Mouse (Mus musculus) liver, embryonic 11.5 days (tissue): ENCODE measurements around the gene Cep85l. TPM values are rescaled to one million over a fixed set of nuclear protein-coding genes. Genes with fewer than 3 reads are reported as not detected.

Source experiments
- ATAC-seq: fragments of 200-750 bp; cut with Nextera tagmentation; replicated peaks from 2 replicates; pipeline ENCODE4 v1.8.0; 2017; ENCODE audit warnings: moderate number of reproducible peaks, mild to moderate bottlenecking, moderate TSS enrichment, moderate library complexity; ENCODE audit not compliant: low FRiP score
- DNase-seq: peaks from one replicate; pipeline ENCODE4 v3.0.0-alpha.2; 2017; ENCODE audit warnings: low spot score
- H3K27ac ChIP-seq: fragments of 300-500 bp; sonication (generic); 2 replicates; pipeline ENCODE4 v1.5.1; 2014; ENCODE audit warnings: mild to moderate bottlenecking, low read depth, low read length, control low read depth
- H3K27me3 ChIP-seq: fragments of 300-500 bp; sonication (generic); replicated peaks from 2 replicates; pipeline ENCODE4 v1.6.1; 2014; ENCODE audit warnings: low read length, mixed read lengths; ENCODE audit not compliant: control insufficient read depth, insufficient read depth
- H3K36me3 ChIP-seq: fragments of 300-500 bp; sonication (generic); 2 replicates; pipeline ENCODE4 v1.6.1; 2014; ENCODE audit warnings: mild to moderate bottlenecking, low read length, moderate library complexity, mixed read lengths; ENCODE audit not compliant: control insufficient read depth, insufficient read depth
- H3K4me1 ChIP-seq: fragments of 300-500 bp; sonication (generic); replicated peaks from 2 replicates; pipeline ENCODE4 v1.6.1; 2014; ENCODE audit warnings: low read length, mixed read lengths; ENCODE audit not compliant: control insufficient read depth, insufficient read depth
- H3K4me2 ChIP-seq: fragments of 300-500 bp; sonication (generic); 2 replicates; pipeline ENCODE4 v1.6.1; 2014; ENCODE audit warnings: mild to moderate bottlenecking, control low read depth, moderate library complexity
- H3K4me3 ChIP-seq: fragments of 300-500 bp; sonication (generic); 2 replicates; pipeline ENCODE4 v1.5.1; 2014; ENCODE audit warnings: low read depth, low read length, control low read depth
- H3K9ac ChIP-seq: fragments of 300-500 bp; sonication (generic); 2 replicates; pipeline ENCODE4 v1.6.1; 2014; ENCODE audit warnings: low read depth, low read length, control low read depth
- H3K9me3 ChIP-seq: fragments of 300-500 bp; sonication (generic); 2 replicates; pipeline ENCODE4 v1.6.1; 2016; ENCODE audit warnings: low read length, inconsistent platforms, mixed read lengths; ENCODE audit not compliant: control insufficient read depth
- WGBS: fragments of 180-500 bp; shearing (Covaris S2); extraction: QIAGEN DNeasy Blood & Tissue Kit; methylation state at CpG from one replicate; pipeline ENCODE4 v1.1.7; 2014; 5-methylcytosine and 5-hydroxymethylcytosine counted together
- polyA plus RNA-seq: library from polyadenylated mRNA; unstranded; fragments of >200 nt; fragmentation: Nextera tagmentation; extraction: Ambion mirVana; gene quantifications from 2 replicates; pipeline ENCODE4 v1.2.1, GENCODE M21; 2014

The Cep85l gene
- polyA plus RNA-seq, 1 experiment from 2014 or later, result 2.6 TPM

DNA sequence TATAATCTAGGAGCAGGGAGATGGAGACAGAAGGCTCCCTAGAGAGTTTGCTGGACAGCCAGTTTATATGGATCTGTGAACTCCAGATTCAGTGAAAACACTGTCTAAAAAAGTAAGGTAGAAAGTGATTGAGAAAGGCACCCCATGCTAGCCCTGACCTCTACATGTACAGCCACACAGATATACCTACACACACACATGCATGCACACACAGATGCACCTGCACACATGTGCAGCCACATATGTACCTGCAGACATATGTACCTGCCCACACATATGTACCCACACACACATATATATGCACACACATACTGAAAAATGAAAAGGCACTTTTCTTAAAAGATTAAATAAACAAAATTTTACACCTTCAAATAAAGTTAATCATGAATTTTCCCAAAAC lies 53.4 kb downstream of the Cep85l start:
- Histone ChIP-seq H3K4me2 (no peak overlapping the region), H3K9ac (no peak overlapping the region), H3K36me3 (no peaks in the 10 kb centered on the region), H3K27me3 (no peaks in the 10 kb centered on the region), H3K4me3 (no peak overlapping the region), H3K9me3 (no peaks in the 10 kb centered on the region), H3K27ac (no peak overlapping the region), H3K4me1 (no peaks in the 10 kb centered on the region)
- no peak for ATAC-seq
- no peak for DNase-seq

DNA sequence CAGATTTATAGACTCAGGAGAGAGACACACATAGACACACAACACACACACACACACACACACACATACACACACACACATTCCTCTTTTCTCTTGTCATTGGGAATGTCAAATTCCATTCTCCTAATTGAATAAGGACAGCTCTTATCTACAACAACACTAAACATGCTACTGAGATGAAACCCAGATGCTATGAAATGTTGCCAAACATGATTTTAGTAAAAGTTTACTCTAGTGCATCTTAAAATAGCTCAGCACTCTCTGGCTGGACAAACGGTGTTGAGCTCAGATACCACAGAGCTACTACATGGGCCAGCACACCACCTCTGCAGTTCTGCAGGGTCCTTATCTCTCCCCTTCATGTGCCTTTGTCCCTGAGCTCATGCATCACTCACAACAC lies 55.1 kb downstream of the Cep85l start:
- ATAC-seq (peak; percentile 86), DNase-seq (no peak)
- no peak overlapping the region for H3K9ac ChIP-seq
- no peak overlapping the region for H3K4me2 ChIP-seq
- H3K36me3 ChIP-seq, result no peaks in the 10 kb centered on the region
- H3K27me3 ChIP-seq, result no peaks in the 10 kb centered on the region
- H3K4me3 ChIP-seq, result no peak overlapping the region
- no peak overlapping the region for H3K27ac ChIP-seq
- WGBS, result 21% methylated on average over 1 of the region's 1 CpGs
- no peaks in the 10 kb centered on the region for H3K4me1 ChIP-seq
- no peaks in the 10 kb centered on the region for H3K9me3 ChIP-seq

DNA sequence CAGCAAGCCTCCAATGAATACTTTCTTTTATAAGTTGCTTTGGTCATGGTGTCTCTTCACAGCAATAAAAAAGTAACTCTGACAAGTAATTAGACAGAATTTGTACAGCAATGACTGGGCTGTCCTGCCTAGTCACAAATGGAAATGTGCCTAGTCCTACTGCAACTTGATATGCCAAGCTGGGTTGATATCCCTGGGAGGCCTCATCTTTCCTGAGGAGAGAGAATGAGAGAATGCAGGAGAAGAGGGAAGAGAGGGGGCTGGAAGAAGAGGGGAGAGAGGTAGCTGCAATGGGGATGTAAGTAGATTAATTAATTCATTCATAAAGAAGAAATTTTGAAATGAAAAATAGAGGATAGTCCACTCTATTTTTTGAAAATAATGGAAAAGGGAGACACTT lies 56.4 kb downstream of the Cep85l start:
- no peak for DNase-seq
- no peaks in the 10 kb centered on the region for H3K27me3 ChIP-seq
- ATAC-seq, result no peak
- H3K9me3 ChIP-seq, result no peaks in the 10 kb centered on the region
- H3K4me2 ChIP-seq, result no peak overlapping the region
- no peaks in the 10 kb centered on the region for H3K4me1 ChIP-seq
- H3K27ac ChIP-seq, result no peak overlapping the region
- no peaks in the 10 kb centered on the region for H3K36me3 ChIP-seq
- H3K9ac ChIP-seq, result no peak overlapping the region
- no peak overlapping the region for H3K4me3 ChIP-seq

DNA sequence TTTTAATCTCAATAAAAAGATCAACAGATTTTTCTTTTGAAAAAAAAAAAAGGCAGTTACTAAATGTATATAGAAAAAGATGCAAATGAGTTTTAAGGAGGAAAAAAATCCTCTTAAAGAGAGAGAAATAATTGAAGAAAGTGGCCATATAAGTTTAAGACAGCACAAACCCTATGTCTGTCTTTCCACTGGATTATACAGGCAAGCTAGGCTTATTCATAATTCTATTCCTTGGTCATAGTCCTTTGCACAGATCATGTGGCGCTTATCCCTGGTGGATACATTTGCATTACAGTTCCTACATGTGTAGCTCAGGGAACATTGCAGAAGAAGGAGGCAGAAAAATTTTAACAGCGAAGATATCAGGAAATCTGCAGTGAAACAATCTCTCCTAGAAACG lies 73.1 kb downstream of the Cep85l start:
- Histone ChIP-seq H3K9me3 (no peaks in the 10 kb centered on the region), H3K27ac (no peak overlapping the region)
- 89% methylated on average over 3 of the region's 3 CpGs for WGBS

DNA sequence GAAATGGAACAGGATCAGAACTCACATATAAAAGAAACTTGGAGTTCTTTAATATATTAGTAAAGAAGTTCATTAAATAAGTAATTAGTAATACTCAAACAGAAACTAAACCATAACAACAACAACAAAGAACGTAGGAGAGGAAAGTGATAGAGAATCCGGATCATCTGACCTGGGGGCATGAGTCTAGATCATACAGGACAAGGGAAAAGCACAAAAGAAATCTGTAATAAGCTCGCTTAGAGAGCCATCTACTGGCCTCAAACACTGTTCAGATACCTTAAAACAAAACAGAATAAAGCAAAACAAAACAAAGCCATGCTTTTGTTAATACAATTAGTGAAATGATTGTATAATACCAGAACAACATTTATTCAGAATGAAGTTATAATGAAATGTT lies 73.9 kb downstream of the Cep85l start:
- Histone ChIP-seq H3K4me3 (no peak overlapping the region), H3K27me3 (no peaks in the 10 kb centered on the region), H3K9ac (no peak overlapping the region), H3K9me3 (no peaks in the 10 kb centered on the region), H3K36me3 (no peaks in the 10 kb centered on the region), H3K27ac (no peak overlapping the region), H3K4me2 (no peak overlapping the region), H3K4me1 (no peaks in the 10 kb centered on the region)
- WGBS, result 66% methylated on average over 3 of the region's 3 CpGs
- DNase-seq (no peak), ATAC-seq (no peak)

More for the DNA sequence above, 73.1 kb downstream of the Cep85l start:
- Histone ChIP-seq H3K9ac (no peak overlapping the region), H3K36me3 (no peaks in the 10 kb centered on the region), H3K4me2 (no peak overlapping the region), H3K27me3 (no peaks in the 10 kb centered on the region), H3K4me1 (no peaks in the 10 kb centered on the region), H3K4me3 (no peak overlapping the region)
- ATAC-seq (no peak), DNase-seq (no peak)

DNA sequence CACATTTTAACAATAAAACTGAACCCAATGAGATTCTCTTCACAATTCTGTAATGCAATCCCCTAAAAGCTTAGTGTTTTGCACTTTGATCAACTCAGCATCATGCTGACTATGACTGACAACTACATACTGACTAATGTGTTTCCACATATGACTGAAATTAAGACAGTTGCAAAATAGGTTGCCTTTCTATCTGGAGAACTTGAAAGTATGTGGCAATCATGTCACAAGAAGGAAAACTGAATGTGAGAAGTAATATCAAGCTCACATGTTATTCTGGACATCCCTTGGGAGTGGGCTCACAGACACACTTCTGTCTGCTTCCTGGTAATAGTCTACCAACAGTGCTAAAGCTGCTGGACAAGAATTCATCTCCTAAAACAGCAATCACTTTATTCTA lies 94.6 kb downstream of the Cep85l start:
- Histone ChIP-seq H3K9ac (no peak overlapping the region), H3K27ac (no peak overlapping the region), H3K36me3 (0 out of 2 replicates have a peak, but pooled peaks cover 2% of the 10 kb centered on the region), H3K4me3 (no peak overlapping the region), H3K4me2 (no peak overlapping the region), H3K4me1 (no peaks in the 10 kb centered on the region), H3K27me3 (no peaks in the 10 kb centered on the region), H3K9me3 (no peaks in the 10 kb centered on the region)
- DNase-seq (no peak), ATAC-seq (no peak)

DNA sequence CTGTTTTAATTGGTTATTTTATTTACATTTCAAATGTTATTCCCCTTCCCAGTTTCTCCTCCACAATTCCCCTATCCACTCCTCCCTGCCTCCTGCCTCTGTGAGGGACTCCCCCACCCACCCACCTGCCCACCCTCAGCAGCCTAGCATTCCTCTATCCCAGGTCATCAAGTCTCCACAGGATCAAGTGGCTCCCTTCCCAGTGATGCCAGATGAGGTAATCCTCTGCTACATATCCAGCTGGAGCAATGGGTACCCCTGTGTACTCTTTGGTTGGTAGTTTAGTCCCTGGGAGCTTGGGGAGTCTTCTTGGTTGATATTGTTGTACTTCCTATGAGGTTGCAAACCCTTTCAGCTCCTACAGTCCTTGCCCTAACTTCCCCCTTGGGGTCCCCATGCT lies 107.5 kb downstream of the Cep85l start:
- no peak for ATAC-seq
- Histone ChIP-seq H3K4me1 (no peaks in the 10 kb centered on the region), H3K9me3 (no peaks in the 10 kb centered on the region), H3K36me3 (no peaks in the 10 kb centered on the region), H3K9ac (no peak overlapping the region), H3K4me2 (no peak overlapping the region), H3K4me3 (no peak overlapping the region), H3K27me3 (no peaks in the 10 kb centered on the region), H3K27ac (no peak overlapping the region)
- no peak for DNase-seq

DNA sequence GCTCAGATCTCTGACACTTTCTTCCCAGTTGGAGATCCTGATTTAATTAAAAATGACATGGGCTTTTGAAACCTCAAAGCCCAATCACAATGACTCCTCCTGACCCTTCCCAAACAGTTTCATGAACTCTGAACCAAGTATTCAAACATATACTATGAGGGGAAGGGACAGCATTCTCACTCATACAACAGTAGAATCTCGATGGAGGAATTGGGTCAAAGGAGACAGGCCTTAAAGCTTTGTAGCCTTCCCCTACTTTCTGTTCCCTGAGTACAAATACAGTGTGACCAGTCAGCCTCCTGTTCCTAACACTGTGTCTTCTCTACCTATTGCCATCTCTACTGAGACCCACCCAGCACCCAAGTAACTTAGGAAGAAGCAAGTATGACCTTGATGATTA lies 117.7 kb downstream of the Cep85l start:
- H3K4me1 ChIP-seq, result no peaks in the 10 kb centered on the region
- H3K4me2 ChIP-seq, result no peak overlapping the region
- H3K27ac ChIP-seq, result no peak overlapping the region
- ATAC-seq, result no peak
- H3K9me3 ChIP-seq, result no peaks in the 10 kb centered on the region
- H3K27me3 ChIP-seq, result no peaks in the 10 kb centered on the region
- no peaks in the 10 kb centered on the region for H3K36me3 ChIP-seq
- no peak overlapping the region for H3K4me3 ChIP-seq
- no peak overlapping the region for H3K9ac ChIP-seq
- 67% methylated on average over 1 of the region's 1 CpGs for WGBS
- DNase-seq, result no peak

DNA sequence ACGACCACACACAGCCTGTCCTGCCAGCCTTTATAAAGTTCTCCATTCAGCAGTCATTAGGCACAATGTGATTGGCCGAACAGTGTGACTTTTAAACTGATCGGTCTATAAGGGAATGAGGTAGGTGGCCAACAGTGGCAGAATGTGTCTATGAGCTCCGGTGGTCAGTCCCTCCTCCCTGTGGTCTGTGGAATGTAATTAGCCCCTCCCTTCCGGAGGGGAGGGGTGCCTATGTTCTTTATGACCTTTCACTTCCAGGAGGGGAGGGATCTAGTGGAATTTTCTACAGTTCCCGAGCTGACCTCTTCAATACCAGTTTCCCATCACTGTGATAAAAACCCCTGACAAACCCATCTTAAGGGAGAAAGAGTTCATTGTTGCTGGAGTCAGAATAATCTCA lies 144.4 kb downstream of the Cep85l start:
- H3K4me2 ChIP-seq, result no peak overlapping the region
- H3K9me3 ChIP-seq, result no peaks in the 10 kb centered on the region
- no peaks in the 10 kb centered on the region for H3K36me3 ChIP-seq
- ATAC-seq (no peak), DNase-seq (no peak)
- WGBS, result 69% methylated on average over 6 of the region's 6 CpGs
- H3K4me1 ChIP-seq, result no peaks in the 10 kb centered on the region
- H3K9ac ChIP-seq, result no peak overlapping the region
- no peak overlapping the region for H3K27ac ChIP-seq
- no peaks in the 10 kb centered on the region for H3K27me3 ChIP-seq
- H3K4me3 ChIP-seq, result no peak overlapping the region
